Mouse (Mus musculus) embryonic fibroblast, embryonic 13.5 days (primary cell): ENCODE data around the gene Zbtb22.

ENCODE experiments used
- CTCF ChIP-seq: IDR thresholded peaks from 2 replicates; pipeline ENCODE4 v1.5.1; 2011; ENCODE audit warnings: mild to moderate bottlenecking, control low read depth, low read length, moderate library complexity, borderline replicate concordance; ENCODE audit not compliant: insufficient read depth
- POLR2A ChIP-seq: IDR thresholded peaks from 2 replicates; pipeline ENCODE4 v1.6.1; 2011; ENCODE audit warnings: low read depth, mild to moderate bottlenecking, control low read depth, low read length, moderate library complexity

- TF ChIP-seq CTCF (no peak), POLR2A (no peak)
Measured at GRCm38 (mm10) chr17:33965846-33966550, 50.3 kb downstream of the Zbtb22 start.
